Mouse (Mus musculus): ENCODE data around the gene Cyp2d11. TPM values are rescaled to one million over a fixed set of nuclear protein-coding genes. Genes with fewer than 3 reads are reported as not detected.

The Cyp2d11 gene
- total RNA-seq, 2 experiments from 2014 or later, result 0.41 TPM; not detected in 1

Small RNA genes within 50 kb of the gene (microRNA-seq; reads per million reads assigned to microRNA genes)
- gene Gm25990, result 0 reads per million in 2 experiments
- 0 reads per million in 2 experiments for gene Gm27331
- 0 reads per million in 2 experiments for gene Mir7684

Other genes starting within 250 kb of the Cyp2d11 start
- gene Srebf2, start 246.8 kb downstream of the Cyp2d11 start, total RNA-seq (2021), result 100 to 1,000 TPM; 175 to 189 TPM
- 1 to 10 TPM; 1.4 to 1.9 TPM for gene Shisa8, start 181.2 kb downstream of the Cyp2d11 start, total RNA-seq (2021)
- under 1 TPM; 0.47 to 0.76 TPM for gene Tnfrsf13c, start 169.7 kb downstream of the Cyp2d11 start, total RNA-seq (2021)
- 1 to 10 TPM; 2.5 to 3.1 TPM for gene Cenpm, start 149.3 kb downstream of the Cyp2d11 start, total RNA-seq (2021)
- 100 to 1,000 TPM; 100 to 113 TPM for gene 1500009C09Rik, start 141.6 kb downstream of the Cyp2d11 start, total RNA-seq (2021)
- gene Sept3, start 119.1 kb downstream of the Cyp2d11 start, total RNA-seq (2021), result 100 to 1,000 TPM; 609 to 650 TPM
- gene Wbp2nl, start 95.1 kb downstream of the Cyp2d11 start, total RNA-seq (2021), result not detected
- 10 to 100 TPM; 33.5 to 40.5 TPM for gene Naga, start 55.1 kb downstream of the Cyp2d11 start, total RNA-seq (2021)
- under 1 TPM; 0.25 to 0.52 TPM for gene Pheta2, start 55.1 kb downstream of the Cyp2d11 start, total RNA-seq (2021)
- 100 to 1,000 TPM; 149 to 152 TPM for gene Smdt1, start 55.1 kb downstream of the Cyp2d11 start, total RNA-seq (2021)
- 100 to 1,000 TPM; 206 to 215 TPM for gene Ndufa6, start 39.7 kb downstream of the Cyp2d11 start, total RNA-seq (2021)
- 10 to 100 TPM; 57.5 to 64.1 TPM for gene Cyp2d22, start 13.8 kb downstream of the Cyp2d11 start, total RNA-seq (2021)
- under 1 TPM in 1 of 2 experiments, not detected in 1; 0.81 TPM for gene Cyp2d10, start 13.2 kb upstream of the Cyp2d11 start, total RNA-seq (2021)
- not detected for gene Cyp2d9, start 39.4 kb upstream of the Cyp2d11 start, total RNA-seq (2021)
- gene Cyp2d12, start 161.1 kb upstream of the Cyp2d11 start, total RNA-seq (2021), result not detected
- not detected for gene Cyp2d34, start 226.9 kb upstream of the Cyp2d11 start, total RNA-seq (2021)